ENCODE assay signal across 15 mouse cellular contexts in genomic region chr12:15684311-15684710, GRCm38 (mm10).
"Had no signal": no experiment of that assay in that cellular context is flagged by ENCODE, and none has a peak within 500 bp of the region (broad histone marks: within the 10 kb centered on the region; RNA-seq: fewer than 3 reads in every experiment).

No protein-coding gene starts in this region.

- H3K27ac ChIP-seq: kidney, embryonic 15.5 days; left cerebral cortex, adult 2 months; limb, embryonic 10.5 days; liver, embryonic 15.5 days; macrophage; neural tube, embryonic 13.5 days had no signal

- H3K27me3 ChIP-seq: kidney, embryonic 15.5 days; liver, embryonic 15.5 days; megakaryocyte, embryonic 14.5 days; neural tube, embryonic 13.5 days had no signal

- H3K4me1 ChIP-seq: kidney, embryonic 15.5 days; limb, embryonic 10.5 days; liver, embryonic 15.5 days; megakaryocyte, embryonic 14.5 days; neural tube, embryonic 13.5 days had no signal

- H3K4me3 ChIP-seq: kidney, embryonic 15.5 days; left cerebral cortex, adult 2 months; limb, embryonic 10.5 days; liver, embryonic 15.5 days; megakaryocyte, embryonic 14.5 days; neural tube, embryonic 13.5 days had no signal

- ATAC-seq: intestine, embryonic 16.5 days; midbrain, embryonic 16.5 days had no signal

- DNase-seq: kidney, adult 2 months; kidney, postnatal 14 days; retina, postnatal 1 day; thymus, postnatal 36 days had no signal

- H3K36me3 ChIP-seq: kidney, embryonic 15.5 days; limb, embryonic 10.5 days; liver, embryonic 15.5 days; neural tube, embryonic 13.5 days had no signal

- H3K4me2 ChIP-seq: kidney, embryonic 15.5 days; liver, embryonic 11.5 days; liver, embryonic 15.5 days; midbrain, embryonic 11.5 days; neural tube, embryonic 13.5 days had no signal

- H3K9me3 ChIP-seq: kidney, embryonic 15.5 days; limb, embryonic 10.5 days; liver, embryonic 15.5 days; megakaryocyte, embryonic 14.5 days; neural tube, embryonic 13.5 days had no signal

- H3K9ac ChIP-seq: kidney, embryonic 15.5 days; liver, embryonic 15.5 days; neural tube, embryonic 13.5 days had no signal
